Mouse (Mus musculus): Measurements from ENCODE around the gene Tbl1xr1.

The Tbl1xr1 gene

GRCm38 (mm10) chr3:22076561-22076935 lies at the start of gene Tbl1xr1:
Gene Tbl1xr1 (plus strand): TSS chr3:22076652.
- WGBS: 1% methylated on average over 45 of the region's 46 CpGs

DNA sequence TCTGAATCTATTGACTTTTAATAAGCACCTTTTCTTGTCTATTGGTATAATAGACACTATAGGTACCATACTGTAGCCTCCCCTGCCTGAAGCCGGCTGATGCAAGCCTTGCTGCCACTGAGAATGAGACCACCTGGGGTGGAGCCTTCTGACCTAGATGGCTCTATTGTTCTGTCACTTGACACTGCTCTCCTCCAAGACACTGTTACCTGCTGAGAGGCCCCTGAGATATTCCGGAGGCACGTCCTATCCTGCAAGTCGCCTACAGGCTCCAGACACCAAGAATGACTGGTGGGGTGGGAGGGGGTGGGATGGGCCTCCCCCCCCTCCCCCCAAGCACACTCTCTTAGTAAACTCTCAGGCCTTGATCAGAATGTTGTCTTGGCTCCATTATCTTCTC lies 38.4 kb upstream of the Tbl1xr1 start:
- 59% methylated on average over 4 of the region's 4 CpGs for WGBS

DNA sequence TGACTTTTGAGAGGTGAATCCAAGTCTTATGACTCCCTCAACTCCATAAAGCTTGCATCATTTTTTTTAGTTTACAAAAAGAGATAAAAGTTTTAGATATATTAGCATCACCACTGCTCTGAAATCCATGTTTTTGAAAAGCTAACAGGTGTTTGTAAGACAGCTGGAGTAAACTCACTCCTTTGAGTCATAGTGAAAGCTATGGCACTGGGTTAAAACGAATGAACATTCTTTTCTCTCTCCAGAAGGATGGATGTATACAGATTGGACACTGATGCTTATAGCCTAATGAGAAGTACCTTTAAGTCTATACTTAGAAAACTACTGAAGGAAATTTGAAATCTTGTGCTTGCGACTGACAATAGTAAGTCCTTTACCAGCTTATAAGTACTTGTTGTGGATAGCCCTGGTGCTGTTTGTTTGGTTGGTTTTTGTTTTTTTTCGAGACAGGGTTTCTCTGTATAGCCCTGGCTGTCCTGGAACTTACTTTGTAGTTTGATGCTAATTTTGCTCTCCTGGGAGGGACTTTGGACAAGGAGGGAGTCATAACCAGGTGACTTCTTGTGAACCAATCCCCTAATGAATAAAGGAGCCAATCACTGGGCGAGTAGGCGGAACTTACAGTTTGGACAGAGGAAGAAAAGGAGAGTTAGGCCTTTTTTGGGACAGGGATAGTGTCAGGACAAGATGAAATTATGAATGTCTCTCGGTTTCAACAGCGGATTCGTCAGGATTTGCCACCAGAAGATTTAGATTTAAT lies 37.2 kb upstream of the Tbl1xr1 start:
- 94% methylated on average over 8 of the region's 8 CpGs for WGBS

DNA sequence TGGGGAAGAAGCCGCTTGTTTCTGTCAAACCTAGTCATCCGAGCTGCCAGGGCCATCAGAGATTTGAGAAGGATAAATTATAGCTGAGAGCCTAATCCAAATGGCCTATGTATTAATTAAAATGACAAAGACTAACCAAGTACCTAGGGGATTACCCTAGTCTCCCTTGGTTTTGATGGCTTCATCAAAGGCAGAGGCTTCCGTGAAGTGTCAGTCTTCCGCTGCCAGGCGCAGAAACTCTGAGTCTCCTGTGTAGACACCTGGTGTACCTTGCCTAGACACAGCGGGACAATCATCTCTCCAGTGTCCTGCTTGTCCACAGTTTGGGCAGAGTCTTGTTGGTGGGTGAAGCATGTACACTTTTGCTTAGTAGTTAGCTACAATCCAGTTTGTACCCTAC lies 35.8 kb upstream of the Tbl1xr1 start:
- WGBS: 94% methylated on average over 6 of the region's 6 CpGs

DNA sequence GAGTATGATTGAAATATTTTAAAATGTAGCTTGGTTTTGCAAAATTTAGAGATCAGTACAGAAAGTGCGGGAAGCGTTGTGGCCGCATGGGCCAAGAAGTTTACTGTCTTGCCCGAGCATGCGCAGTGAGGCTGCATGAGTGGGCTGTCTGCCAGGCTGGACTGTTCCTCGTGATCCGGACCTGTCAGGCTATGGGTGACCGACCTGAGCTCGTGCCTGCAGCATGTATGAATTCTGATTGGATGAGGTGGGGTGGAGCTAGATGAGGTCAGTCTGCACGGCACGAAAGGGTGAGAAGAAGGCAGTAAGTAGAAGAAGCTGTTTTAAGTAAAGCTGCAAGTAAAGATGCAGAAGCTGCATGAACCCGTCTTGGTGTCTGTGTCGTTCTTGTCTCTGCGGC lies 29.2 kb upstream of the Tbl1xr1 start:
- WGBS: 91% methylated on average over 14 of the region's 14 CpGs

- WGBS: 83% methylated on average over 4 of the region's 4 CpGs
These were observed 19.7 kb upstream of the Tbl1xr1 start for GRCm38 (mm10) chr3:22056664-22057328.

- WGBS: 65% methylated on average over 7 of the region's 7 CpGs
These were observed 18.1 kb upstream of the Tbl1xr1 start for GRCm38 (mm10) chr3:22058206-22058804.

- 80% methylated on average over 4 of the region's 4 CpGs for WGBS
These were observed 15.3 kb upstream of the Tbl1xr1 start for GRCm38 (mm10) chr3:22061163-22061562.

DNA sequence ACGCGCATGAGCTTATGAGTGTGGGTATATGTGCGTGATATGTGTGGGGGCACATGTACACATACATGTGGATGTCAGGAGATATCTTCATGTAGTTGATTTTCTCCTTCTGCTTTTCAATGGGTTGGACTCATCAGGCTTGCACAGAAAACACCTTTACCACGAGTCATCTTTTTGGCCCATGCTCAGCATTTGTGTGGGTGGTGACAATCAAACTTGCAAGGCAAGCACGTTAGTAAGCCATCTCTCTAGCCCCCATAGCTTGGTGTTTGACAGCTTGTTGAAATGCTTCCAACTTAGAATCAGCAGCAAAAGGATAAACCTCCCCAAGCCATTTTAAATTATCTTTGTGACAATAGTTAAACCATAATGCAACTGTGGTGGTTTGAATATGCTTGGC lies 7.8 kb upstream of the Tbl1xr1 start:
- 67% methylated on average over 5 of the region's 5 CpGs for WGBS

DNA sequence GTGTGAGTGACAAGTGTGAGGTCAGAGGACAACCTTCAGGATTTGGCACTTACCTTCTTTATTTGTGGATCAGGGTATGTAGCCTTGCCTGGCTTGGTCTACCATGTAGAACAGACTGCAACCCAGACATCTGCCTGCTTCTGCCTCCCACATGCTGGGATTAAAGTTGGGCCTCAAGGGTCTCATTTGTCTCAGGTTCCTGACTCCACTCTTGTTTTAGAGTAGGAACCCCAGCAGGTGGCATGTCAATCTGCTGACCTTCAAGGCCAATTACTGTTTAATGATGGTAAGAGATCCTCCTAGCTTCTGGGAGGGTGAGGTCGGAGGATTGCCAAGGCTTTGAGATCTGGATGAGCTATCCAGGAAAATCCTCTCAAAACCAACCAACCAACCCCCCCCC lies 2.5 kb upstream of the Tbl1xr1 start:
- 100% methylated on average over 1 of the region's 1 CpGs for WGBS

DNA sequence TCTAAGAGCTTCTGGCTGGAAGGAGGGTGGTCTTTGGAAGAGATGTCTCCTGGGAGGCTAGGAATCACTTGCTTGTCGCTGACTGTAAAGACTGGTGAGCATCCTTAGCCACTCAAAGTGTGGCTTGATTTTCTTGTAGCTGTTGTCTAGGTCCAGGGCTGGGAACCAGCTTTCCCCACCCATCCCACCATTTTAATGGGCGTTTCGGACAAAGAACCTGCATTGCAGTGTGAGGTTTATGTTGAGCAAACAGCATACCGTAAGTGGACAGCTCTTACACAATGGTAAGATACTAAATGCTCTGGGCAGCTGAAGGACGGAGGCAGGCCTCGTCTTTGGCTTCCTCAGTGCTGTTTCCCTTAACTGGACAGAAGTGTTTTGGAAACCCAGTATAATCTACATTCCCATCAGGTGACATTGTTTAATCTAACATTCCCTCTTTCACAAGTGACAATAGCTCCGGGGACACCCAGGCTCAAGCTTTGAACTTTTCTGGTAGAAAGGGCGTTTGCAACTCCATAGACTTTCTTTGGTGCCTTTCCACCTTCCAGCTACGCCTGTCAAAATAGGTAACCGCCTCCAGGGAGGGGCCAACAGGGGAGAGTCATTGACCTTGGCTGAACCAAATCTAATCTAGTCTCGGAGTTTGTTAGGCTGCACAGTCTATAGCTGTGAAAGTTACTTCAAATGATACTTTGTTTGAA lies 1.7 kb upstream of the Tbl1xr1 start:
- WGBS: 38% methylated on average over 11 of the region's 11 CpGs

DNA sequence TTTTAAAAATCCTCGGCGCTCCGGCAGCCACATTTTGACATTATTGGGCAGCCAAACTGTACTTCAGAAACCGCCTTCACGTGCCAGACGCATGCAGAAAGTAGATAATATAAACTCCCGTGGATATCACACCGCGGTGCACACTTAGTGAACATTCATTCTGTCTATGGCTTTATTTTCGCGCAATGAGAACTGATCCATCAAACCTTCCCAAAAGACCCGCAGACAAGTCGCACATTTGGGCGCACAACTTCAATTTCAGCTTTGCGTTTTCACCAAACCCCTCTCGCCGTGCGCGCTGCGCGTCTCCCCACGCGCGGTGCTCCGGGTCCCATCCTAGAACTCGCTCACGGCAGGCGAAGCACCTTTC lies 950 bp upstream of the Tbl1xr1 start:
- under 1% methylated on average over 28 of the region's 28 CpGs for WGBS

- under 1% methylated on average over 58 of the region's 70 CpGs for WGBS
These were observed 428 bp upstream of the Tbl1xr1 start for GRCm38 (mm10) chr3:22075887-22076560.

GRCm38 (mm10) chr3:22076936-22077656 lies 644 bp downstream of the Tbl1xr1 start:
- WGBS: under 1% methylated on average over 64 of the region's 64 CpGs

- 6% methylated on average over 9 of the region's 9 CpGs for WGBS
These were observed 1.4 kb downstream of the Tbl1xr1 start for GRCm38 (mm10) chr3:22077657-22078475.

- 28% methylated on average over 3 of the region's 3 CpGs for WGBS
These were observed 2.1 kb downstream of the Tbl1xr1 start for GRCm38 (mm10) chr3:22078529-22078928.

GRCm38 (mm10) chr3:22081869-22082268 lies 5.4 kb downstream of the Tbl1xr1 start:
- WGBS: 68% methylated on average over 4 of the region's 4 CpGs

DNA sequence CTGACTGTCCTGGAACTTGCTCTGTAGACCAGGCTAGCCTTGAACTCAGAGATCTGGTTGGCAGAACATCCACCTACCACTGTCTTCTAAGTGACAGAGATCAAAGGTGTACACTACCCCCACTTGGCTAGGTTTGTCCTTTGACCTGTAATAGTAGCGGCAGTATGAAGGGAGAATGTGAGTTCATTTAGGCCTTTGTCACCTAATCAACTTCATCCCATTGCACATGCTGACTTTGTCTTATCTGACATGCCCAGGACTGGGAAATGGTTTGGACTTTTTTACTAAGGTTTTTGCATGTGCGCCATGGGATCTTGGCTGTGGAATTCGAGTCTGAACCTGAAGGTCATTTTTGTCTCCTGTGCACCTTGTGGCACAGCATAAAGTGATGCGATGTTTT lies 6.4 kb downstream of the Tbl1xr1 start:
- 91% methylated on average over 4 of the region's 4 CpGs for WGBS

DNA sequence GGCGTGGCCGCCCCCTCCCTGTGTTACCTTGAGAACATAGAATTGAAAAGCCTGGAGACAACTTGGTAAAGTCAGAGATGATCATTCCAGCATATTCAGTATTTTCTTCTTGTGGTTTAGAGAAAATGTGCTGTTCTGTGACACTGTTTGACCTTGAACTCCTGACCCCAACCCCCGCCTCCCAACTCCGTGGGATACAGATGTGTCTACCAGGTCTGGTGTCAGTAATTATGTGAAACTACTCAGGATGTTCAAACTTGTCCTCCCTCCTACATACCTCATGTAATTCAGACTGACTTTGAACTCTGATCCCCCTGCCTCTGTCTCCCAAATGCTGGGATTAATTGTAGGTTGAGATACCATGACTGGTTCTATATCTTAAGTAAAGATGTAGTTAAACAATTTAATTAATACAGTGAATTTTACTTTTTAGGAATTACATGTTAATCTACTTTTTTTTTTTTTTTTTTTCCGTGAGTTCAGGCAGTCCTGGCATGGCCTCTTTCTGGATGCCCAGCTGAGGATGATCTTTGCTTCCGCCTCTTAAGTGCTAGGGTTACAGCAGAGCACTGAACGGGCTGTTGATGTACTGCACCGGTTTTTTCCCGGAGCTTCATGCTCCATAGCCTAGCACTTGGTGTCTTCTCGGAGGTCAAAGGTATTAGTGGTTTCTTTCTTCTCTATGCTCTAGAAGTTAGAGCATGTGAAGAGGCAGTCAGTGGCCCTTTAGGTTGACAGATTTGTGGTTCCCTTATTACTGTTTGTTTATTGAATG lies 8.0 kb downstream of the Tbl1xr1 start:
- WGBS: 86% methylated on average over 10 of the region's 10 CpGs

DNA sequence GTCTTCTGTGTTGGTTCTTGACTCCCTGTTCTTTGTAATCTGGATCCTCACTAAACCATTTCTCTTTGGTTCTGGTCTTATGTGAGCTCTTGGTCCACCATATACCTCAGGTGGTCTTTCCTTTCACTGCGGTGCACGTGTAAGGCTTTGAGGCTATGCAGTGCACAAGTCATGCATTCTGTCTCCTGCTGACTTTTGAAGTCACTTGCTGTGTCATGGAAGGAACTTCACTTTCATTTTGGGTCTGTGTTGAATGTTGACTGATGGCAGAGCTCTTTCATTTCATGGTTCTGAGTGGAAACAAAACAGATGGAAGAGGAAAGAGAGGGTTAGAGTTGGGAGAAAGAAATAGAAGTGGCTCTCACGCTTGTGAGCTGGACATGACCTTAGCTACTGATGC lies 13.4 kb downstream of the Tbl1xr1 start:
- WGBS: 77% methylated on average over 3 of the region's 3 CpGs

Data from cerebral cortex, adult 2 months (tissue).